Comparison of ENCODE assay signal across 9 mouse cellular contexts in genomic region chr15:98055246-98055645, GRCm38 (mm10). TPM values are rescaled to one million over a fixed set of nuclear protein-coding genes. Genes with fewer than 3 reads are reported as not detected.
DNase-seq lines count a peak whose midpoint lies in the region; TF ChIP-seq lines count a peak whose summit lies in the region.
"Had no signal": no experiment of that assay in that cellular context is flagged by ENCODE, and none has a peak within 500 bp of the region (broad histone marks: within the 10 kb centered on the region; RNA-seq: fewer than 3 reads in every experiment).

No protein-coding gene starts in this region.

- DNase-seq in heart, adult 11 months, result peak; percentile 73
- DNase-seq in heart, adult 8-10 months (ENCODE audit: low spot score), result no peak
- DNase-seq in thymus, adult 2 months, result peak; percentile 20
- no peak for DNase-seq in thymus, postnatal 25 days
- DNase-seq in embryo, embryonic 11 days, result peak; percentile 89
- peak; percentile 57 for DNase-seq in induced T-regulatory cell, adult 2 months (ENCODE audit: low read depth)
- peak; percentile 32 for DNase-seq in retina, adult 2 months (ENCODE audit: low read depth, low spot score)
- no peak for DNase-seq in urinary bladder, postnatal 36 days (ENCODE audit: low spot score in 2 of 2)

- no peak for TF ChIP-seq CTCF in thymus, adult 2 months (IDR thresholded peaks at IDR 0.05; ENCODE audit: borderline replicate concordance, control insufficient read depth, extremely low read depth, insufficient read depth, low read length, poor library complexity)

- peaks cover 72% of the 10 kb centered on the region for H3K36me3 ChIP-seq in thymus, adult 2 months (ENCODE audit: control insufficient read depth, insufficient read depth, low read length)

- TF ChIP-seq POLR2A in thymus, adult 2 months (IDR thresholded peaks at IDR 0.05; ENCODE audit: control insufficient read depth, extremely low read depth, insufficient read depth, low read length, poor library complexity), result no peak

- H3K4me3 ChIP-seq in thymus, adult 2 months (ENCODE audit: control insufficient read depth, insufficient read depth, low read length), result no peak overlapping the region

- H3K4me1 ChIP-seq in thymus, adult 2 months (replicated peaks; ENCODE audit: control insufficient read depth, insufficient read depth, low read length), result no peaks in the 10 kb centered on the region

- H3K27ac ChIP-seq in thymus, adult 2 months (ENCODE audit: control insufficient read depth, insufficient read depth, low read length), result no peak overlapping the region
- H3K27ac ChIP-seq: macrophage had no signal

- 71% methylated on average over 5 of the region's 5 CpGs for WGBS in thymus, adult 2 months

- H3K27me3 ChIP-seq in thymus, adult 2 months (ENCODE audit: control insufficient read depth, insufficient read depth, low read length), result no peaks in the 10 kb centered on the region

RNA-seq across cellular contexts. Expression of gene Pfkm, which starts 37.1 kb away (rescaled TPM):
- 1,000 to 10,000 TPM in 1 of 4 experiments, 100 to 1,000 TPM in 3; 958 to 1,060 (median 998) TPM for total RNA-seq in heart, adult 8-10 months (2022)
- polyA plus RNA-seq in thymus, adult 2 months (2012; rRNA removed), result 24.3 and 44.9 TPM in 2 replicates

RNA-seq across cellular contexts. Expression of gene Senp1, which starts 38.3 kb away (rescaled TPM):
- total RNA-seq in heart, adult 8-10 months (2022), result 1 to 10 TPM; 8.4 to 9.5 (median 8.7) TPM
- polyA plus RNA-seq in thymus, adult 2 months (2012; rRNA removed), result 42.5 and 43.6 TPM in 2 replicates

RNA-seq across cellular contexts. Expression of gene Col2a1, which starts 50.8 kb away (rescaled TPM):
- under 1 TPM in 2 of 4 experiments, not detected in 2; 0.06 to 0.19 TPM for total RNA-seq in heart, adult 8-10 months (2022)
- polyA plus RNA-seq in thymus, adult 2 months (2012; rRNA removed), result 0.32 and 0.47 TPM in 2 replicates
- polyA plus RNA-seq: macrophage had no signal

Comparison
In these comparisons a context has a peak if more than half of its experiments do, and no peak if none do; other contexts are left out.
1. DNase-seq: peak in heart, adult 11 months (single experiment), thymus, adult 2 months (single experiment), embryo, embryonic 11 days (single experiment), induced T-regulatory cell, adult 2 months (single experiment) and retina, adult 2 months (single experiment); none in heart, adult 8-10 months (single experiment), thymus, postnatal 25 days (single experiment) and urinary bladder, postnatal 36 days (0 of 2).